Mouse (Mus musculus): ENCODE results near the gene Atp10a. TPM values are rescaled to one million over a fixed set of nuclear protein-coding genes. Genes with fewer than 3 reads are reported as not detected.

The Atp10a gene
- polyA plus RNA-seq, 1 experiment from 2014 or later, result 0.74 TPM

GRCm38 (mm10) chr7:58690997-58691596 lies 35.1 kb downstream of the Atp10a start:
- H3K27me3 ChIP-seq, result no peaks in the 10 kb centered on the region
- no peak overlapping the region for H3K4me2 ChIP-seq
- H3K9me3 ChIP-seq (replicated peaks), result no peaks in the 10 kb centered on the region
- no peak overlapping the region for H3K27ac ChIP-seq
- no peak for ATAC-seq (ENCODE audit: low read depth)
- no peaks in the 10 kb centered on the region; the same call in 1 of the 2 replicates for H3K4me1 ChIP-seq (replicated peaks)
- WGBS (ENCODE audit: insufficient replicate concordance), result 49% methylated on average over 6 of the region's 6 CpGs
- H3K9ac ChIP-seq, result no peak overlapping the region
- H3K4me3 ChIP-seq (replicated peaks), result no peak overlapping the region
- DNase-seq, result no peak
- H3K36me3 ChIP-seq, result no peaks in the 10 kb centered on the region

GRCm38 (mm10) chr7:58692704-58693103 lies 36.7 kb downstream of the Atp10a start:
- no peak overlapping the region for H3K27ac ChIP-seq
- WGBS (ENCODE audit: insufficient replicate concordance), result 62% methylated on average over 2 of the region's 2 CpGs
- H3K4me3 ChIP-seq (replicated peaks), result no peak overlapping the region
- DNase-seq (no peak), ATAC-seq (ENCODE audit: low read depth) (no peak)
- H3K36me3 ChIP-seq, result no peaks in the 10 kb centered on the region
- H3K4me1 ChIP-seq (replicated peaks), result no peaks in the 10 kb centered on the region
- no peak overlapping the region for H3K9ac ChIP-seq
- no peaks in the 10 kb centered on the region for H3K27me3 ChIP-seq
- H3K9me3 ChIP-seq (replicated peaks), result no peaks in the 10 kb centered on the region
- H3K4me2 ChIP-seq, result no peak overlapping the region

GRCm38 (mm10) chr7:58693342-58693741 lies 37.4 kb downstream of the Atp10a start:
- WGBS (ENCODE audit: insufficient replicate concordance), result 59% methylated on average over 3 of the region's 3 CpGs
- Histone ChIP-seq H3K4me2 (no peak overlapping the region), H3K9me3 (replicated peaks) (no peaks in the 10 kb centered on the region), H3K9ac (no peak overlapping the region), H3K4me1 (replicated peaks) (no peaks in the 10 kb centered on the region), H3K27me3 (no peaks in the 10 kb centered on the region), H3K4me3 (replicated peaks) (no peak overlapping the region), H3K36me3 (no peaks in the 10 kb centered on the region), H3K27ac (no peak overlapping the region)
- ATAC-seq (ENCODE audit: low read depth), result no peak
- DNase-seq, result no peak

GRCm38 (mm10) chr7:58695661-58696060 lies 39.7 kb downstream of the Atp10a start:
- DNase-seq (no peak), ATAC-seq (ENCODE audit: low read depth) (no peak)
- Histone ChIP-seq H3K4me3 (replicated peaks) (no peak overlapping the region), H3K9ac (no peak overlapping the region), H3K27me3 (no peaks in the 10 kb centered on the region), H3K9me3 (replicated peaks) (no peaks in the 10 kb centered on the region), H3K36me3 (no peaks in the 10 kb centered on the region), H3K27ac (no peak overlapping the region), H3K4me1 (replicated peaks) (no peaks in the 10 kb centered on the region), H3K4me2 (no peak overlapping the region)
- WGBS (ENCODE audit: insufficient replicate concordance), result 62% methylated on average over 1 of the region's 1 CpGs

GRCm38 (mm10) chr7:58697092-58697491 lies 41.1 kb downstream of the Atp10a start:
- no peaks in the 10 kb centered on the region for H3K9me3 ChIP-seq (replicated peaks)
- no peaks in the 10 kb centered on the region for H3K4me1 ChIP-seq (replicated peaks)
- H3K4me3 ChIP-seq (replicated peaks), result no peak overlapping the region
- H3K27ac ChIP-seq, result no peak overlapping the region
- H3K4me2 ChIP-seq, result no peak overlapping the region
- WGBS (ENCODE audit: insufficient replicate concordance), result 24% methylated on average over 2 of the region's 2 CpGs
- ATAC-seq (ENCODE audit: low read depth) (no peak), DNase-seq (no peak)
- no peaks in the 10 kb centered on the region for H3K36me3 ChIP-seq
- no peak overlapping the region for H3K9ac ChIP-seq
- no peaks in the 10 kb centered on the region for H3K27me3 ChIP-seq

GRCm38 (mm10) chr7:58698738-58699442 lies 42.9 kb downstream of the Atp10a start:
- DNase-seq (no peak), ATAC-seq (ENCODE audit: low read depth) (no peak)
- Histone ChIP-seq H3K4me2 (no peak overlapping the region), H3K4me1 (replicated peaks) (no peaks in the 10 kb centered on the region), H3K27me3 (no peaks in the 10 kb centered on the region), H3K9me3 (replicated peaks) (no peaks in the 10 kb centered on the region), H3K27ac (no peak overlapping the region), H3K9ac (no peak overlapping the region), H3K36me3 (no peaks in the 10 kb centered on the region), H3K4me3 (replicated peaks) (no peak overlapping the region)
- whole genome bisulfite sequencing (ENCODE audit: insufficient replicate concordance), result 71% methylated on average over 7 of the region's 7 CpGs

- WGBS (ENCODE audit: insufficient replicate concordance), result 81% methylated on average over 4 of the region's 4 CpGs
- no peak for ATAC-seq (ENCODE audit: low read depth)
Observed at GRCm38 (mm10) chr7:58701311-58701710, 45.3 kb downstream of the Atp10a start.

GRCm38 (mm10) chr7:58705158-58705557 lies 49.2 kb downstream of the Atp10a start:
- no peak overlapping the region for H3K4me3 ChIP-seq (replicated peaks)
- H3K36me3 ChIP-seq, result no peaks in the 10 kb centered on the region
- no peak for ATAC-seq (ENCODE audit: low read depth)
- H3K27me3 ChIP-seq, result no peaks in the 10 kb centered on the region
- no peak for DNase-seq
- H3K4me2 ChIP-seq, result no peak overlapping the region
- no peaks in the 10 kb centered on the region for H3K4me1 ChIP-seq (replicated peaks)
- H3K9ac ChIP-seq, result no peak overlapping the region
- no peaks in the 10 kb centered on the region for H3K9me3 ChIP-seq (replicated peaks)
- WGBS (ENCODE audit: insufficient replicate concordance), result 66% methylated on average over 3 of the region's 3 CpGs
- no peak overlapping the region for H3K27ac ChIP-seq

More at GRCm38 (mm10) chr7:58701311-58701710, 45.3 kb downstream of the Atp10a start:
- DNase-seq, result no peak
- Histone ChIP-seq H3K27me3 (no peaks in the 10 kb centered on the region), H3K36me3 (no peaks in the 10 kb centered on the region), H3K27ac (no peak overlapping the region), H3K4me3 (replicated peaks) (no peak overlapping the region), H3K4me2 (no peak overlapping the region), H3K9me3 (replicated peaks) (no peaks in the 10 kb centered on the region), H3K4me1 (replicated peaks) (no peaks in the 10 kb centered on the region), H3K9ac (no peak overlapping the region)

- DNase-seq (no peak), ATAC-seq (ENCODE audit: low read depth) (no peak)
- 66% methylated on average over 3 of the region's 3 CpGs for WGBS (ENCODE audit: insufficient replicate concordance)
- H3K36me3 ChIP-seq, result no peaks in the 10 kb centered on the region
- no peak overlapping the region for H3K27ac ChIP-seq
- H3K4me3 ChIP-seq (replicated peaks), result no peak overlapping the region
- H3K4me2 ChIP-seq, result no peak overlapping the region
- no peaks in the 10 kb centered on the region for H3K27me3 ChIP-seq
- H3K9ac ChIP-seq, result no peak overlapping the region
- no peaks in the 10 kb centered on the region for H3K4me1 ChIP-seq (replicated peaks)
- H3K9me3 ChIP-seq (replicated peaks), result no peaks in the 10 kb centered on the region
Observed at GRCm38 (mm10) chr7:58709306-58709705, 53.3 kb downstream of the Atp10a start.

- Histone ChIP-seq H3K9ac (no peak overlapping the region), H3K27me3 (no peaks in the 10 kb centered on the region), H3K27ac (no peak overlapping the region), H3K4me2 (no peak overlapping the region), H3K9me3 (replicated peaks) (no peaks in the 10 kb centered on the region), H3K4me1 (replicated peaks) (no peaks in the 10 kb centered on the region), H3K4me3 (replicated peaks) (no peak overlapping the region), H3K36me3 (no peaks in the 10 kb centered on the region)
- DNase-seq (no peak), ATAC-seq (ENCODE audit: low read depth) (no peak)
- 33% methylated on average over 1 of the region's 1 CpGs for WGBS (ENCODE audit: insufficient replicate concordance)
Observed at GRCm38 (mm10) chr7:58710312-58710711, 54.3 kb downstream of the Atp10a start.

- Histone ChIP-seq H3K9ac (no peak overlapping the region), H3K4me2 (no peak overlapping the region), H3K27me3 (no peaks in the 10 kb centered on the region), H3K36me3 (no peaks in the 10 kb centered on the region), H3K4me3 (replicated peaks) (no peak overlapping the region), H3K27ac (no peak overlapping the region), H3K9me3 (replicated peaks) (no peaks in the 10 kb centered on the region), H3K4me1 (replicated peaks) (no peaks in the 10 kb centered on the region)
- 43% methylated on average over 7 of the region's 7 CpGs for WGBS (ENCODE audit: insufficient replicate concordance)
- ATAC-seq (ENCODE audit: low read depth) (no peak), DNase-seq (no peak)
Observed at GRCm38 (mm10) chr7:58711811-58712210, 55.8 kb downstream of the Atp10a start.

GRCm38 (mm10) chr7:58715576-58716144 lies 59.7 kb downstream of the Atp10a start:
- Histone ChIP-seq H3K4me3 (replicated peaks) (no peak overlapping the region), H3K4me2 (no peak overlapping the region), H3K9me3 (replicated peaks) (no peaks in the 10 kb centered on the region), H3K36me3 (no peaks in the 10 kb centered on the region), H3K4me1 (replicated peaks) (no peaks in the 10 kb centered on the region), H3K9ac (no peak overlapping the region), H3K27me3 (no peaks in the 10 kb centered on the region), H3K27ac (no peak overlapping the region)
- ATAC-seq (ENCODE audit: low read depth), result no peak
- DNase-seq, result no peak
- 7% methylated on average over 1 of the region's 1 CpGs for WGBS (ENCODE audit: insufficient replicate concordance)
